Mouse (Mus musculus): ENCODE data around the gene Gpc6. TPM values are rescaled to one million over a fixed set of nuclear protein-coding genes. Genes with fewer than 3 reads are reported as not detected.

Gpc6 gene
- total and polyA plus RNA-seq, 3 experiments = not detected

GRCm38 (mm10) chr14:117361155-117361964 is 436.2 kb downstream of the Gpc6 start:
- no peaks in the 10 kb centered on the region for H3K79me2 ChIP-seq (ENCODE audit: control insufficient read depth, insufficient read depth, low read length, poor library complexity)
- H3K9ac ChIP-seq (ENCODE audit: control insufficient read depth, low read depth, low read length, poor library complexity, severe bottlenecking) = no peak overlapping the region
- H3K4me1 ChIP-seq (ENCODE audit: control insufficient read depth in 1 of 2, insufficient read depth in 2 of 2, low read length in 2 of 2) = no peaks in the 10 kb centered on the region
- H3K27ac ChIP-seq (ENCODE audit: control insufficient read depth, low read depth, low read length) = no peak overlapping the region
- no peak for DNase-seq (ENCODE audit: low read depth, low spot score)
- TF ChIP-seq MAZ (IDR thresholded peaks at IDR 0.05; ENCODE audit: low read depth, low read length) = no peak
- no peak for TF ChIP-seq CHD1 (IDR thresholded peaks at IDR 0.05; ENCODE audit: low read depth, low read length)
- no peak for TF ChIP-seq HCFC1 (IDR thresholded peaks at IDR 0.05; ENCODE audit: low read depth, low read length)
- TF ChIP-seq ZKSCAN1 (IDR thresholded peaks at IDR 0.05; ENCODE audit: low read depth, low read length) = no peak
- TF ChIP-seq USF1 (IDR thresholded peaks at IDR 0.05; ENCODE audit: low read depth, low read length) = no peak
- TF ChIP-seq CHD2 (IDR thresholded peaks at IDR 0.05; ENCODE audit: low read length) = no peak
- TF ChIP-seq ZC3H11A (IDR thresholded peaks at IDR 0.05; ENCODE audit: low read depth, low read length) = no peak
- TF ChIP-seq ZNF384 (IDR thresholded peaks at IDR 0.05; ENCODE audit: low read depth, low read length) = no peak
- TF ChIP-seq UBTF (IDR thresholded peaks at IDR 0.05; ENCODE audit: borderline replicate concordance, insufficient read depth, low read depth, low read length) = no peak
- no peak for TF ChIP-seq EP300 (IDR thresholded peaks at IDR 0.05; ENCODE audit: low read depth in 1 of 2, low read length in 2 of 2)
- TF ChIP-seq POLR2AphosphoS5 (IDR thresholded peaks at IDR 0.05; ENCODE audit: borderline replicate concordance, low read depth, low read length) = no peak
- TF ChIP-seq ZMIZ1 (IDR thresholded peaks at IDR 0.05; ENCODE audit: low read depth, low read length) = no peak
- TF ChIP-seq GABPA (IDR thresholded peaks at IDR 0.05; ENCODE audit: low read depth, low read length) = no peak
- no peak for TF ChIP-seq MAX (IDR thresholded peaks at IDR 0.05; ENCODE audit: low read length)
- TF ChIP-seq ETS1 (IDR thresholded peaks at IDR 0.05; ENCODE audit: low read depth, low read length) = no peak
- no peak for TF ChIP-seq ELF1 (IDR thresholded peaks at IDR 0.05; ENCODE audit: low read depth, low read length)
- TF ChIP-seq GATA1 (IDR thresholded peaks at IDR 0.05; ENCODE audit: low read depth, low read length) = no peak
- TF ChIP-seq TCF12 (IDR thresholded peaks at IDR 0.05; ENCODE audit: low read depth, low read length) = no peak
- TF ChIP-seq RCOR1 (IDR thresholded peaks at IDR 0.05; ENCODE audit: low read depth, low read length) = no peak
- H3K9me3 ChIP-seq (replicated peaks; ENCODE audit: insufficient read depth, low read length) = no peaks in the 10 kb centered on the region
- H3K27me3 ChIP-seq (ENCODE audit: control insufficient read depth in 1 of 2, insufficient read depth in 2 of 2, low read length in 2 of 2) = no peaks in the 10 kb centered on the region
- H3K36me3 ChIP-seq (ENCODE audit: control insufficient read depth in 1 of 2, insufficient read depth in 2 of 2, low read length in 2 of 2) = no peaks in the 10 kb centered on the region
- H3K4me3 ChIP-seq (ENCODE audit: control insufficient read depth in 1 of 2, insufficient read depth in 1 of 2, low read depth in 2 of 2, low read length in 2 of 2) = no peak overlapping the region

GRCm38 (mm10) chr14:117361965-117362309 is 436.8 kb downstream of the Gpc6 start:
- TF ChIP-seq E2F4 (IDR thresholded peaks at IDR 0.05; ENCODE audit: borderline replicate concordance, low read depth, low read length) (no peak), GABPA (IDR thresholded peaks at IDR 0.05; ENCODE audit: low read depth, low read length) (no peak), EP300 (IDR thresholded peaks at IDR 0.05; ENCODE audit: low read depth in 1 of 2, low read length in 2 of 2) (no peak), BHLHE40 (IDR thresholded peaks at IDR 0.05; ENCODE audit: borderline replicate concordance, low read depth, low read length) (no peak), KAT2A (conservative IDR thresholded peaks at IDR 0.05; ENCODE audit: low read depth, low read length) (no peak), SIN3A (IDR thresholded peaks at IDR 0.05; ENCODE audit: low read length) (no peak), ZC3H11A (IDR thresholded peaks at IDR 0.05; ENCODE audit: low read depth, low read length) (no peak)
- Histone ChIP-seq H3K79me2 (ENCODE audit: control insufficient read depth, insufficient read depth, low read length, poor library complexity) (no peaks in the 10 kb centered on the region), H3K4me1 (ENCODE audit: control insufficient read depth in 1 of 2, insufficient read depth in 2 of 2, low read length in 2 of 2) (no peaks in the 10 kb centered on the region), H3K27me3 (ENCODE audit: control insufficient read depth in 1 of 2, insufficient read depth in 2 of 2, low read length in 2 of 2) (no peaks in the 10 kb centered on the region), H3K36me3 (ENCODE audit: control insufficient read depth in 1 of 2, insufficient read depth in 2 of 2, low read length in 2 of 2) (no peaks in the 10 kb centered on the region), H3K9me3 (replicated peaks; ENCODE audit: insufficient read depth, low read length) (no peaks in the 10 kb centered on the region), H3K9ac (ENCODE audit: control insufficient read depth, low read depth, low read length, poor library complexity, severe bottlenecking) (no peak overlapping the region), H3K4me3 (ENCODE audit: control insufficient read depth in 1 of 2, insufficient read depth in 1 of 2, low read depth in 2 of 2, low read length in 2 of 2) (no peak overlapping the region), H3K27ac (ENCODE audit: control insufficient read depth, low read depth, low read length) (no peak overlapping the region)
- DNase-seq (ENCODE audit: low read depth, low spot score) = no peak
